In the genomic region with DNA sequence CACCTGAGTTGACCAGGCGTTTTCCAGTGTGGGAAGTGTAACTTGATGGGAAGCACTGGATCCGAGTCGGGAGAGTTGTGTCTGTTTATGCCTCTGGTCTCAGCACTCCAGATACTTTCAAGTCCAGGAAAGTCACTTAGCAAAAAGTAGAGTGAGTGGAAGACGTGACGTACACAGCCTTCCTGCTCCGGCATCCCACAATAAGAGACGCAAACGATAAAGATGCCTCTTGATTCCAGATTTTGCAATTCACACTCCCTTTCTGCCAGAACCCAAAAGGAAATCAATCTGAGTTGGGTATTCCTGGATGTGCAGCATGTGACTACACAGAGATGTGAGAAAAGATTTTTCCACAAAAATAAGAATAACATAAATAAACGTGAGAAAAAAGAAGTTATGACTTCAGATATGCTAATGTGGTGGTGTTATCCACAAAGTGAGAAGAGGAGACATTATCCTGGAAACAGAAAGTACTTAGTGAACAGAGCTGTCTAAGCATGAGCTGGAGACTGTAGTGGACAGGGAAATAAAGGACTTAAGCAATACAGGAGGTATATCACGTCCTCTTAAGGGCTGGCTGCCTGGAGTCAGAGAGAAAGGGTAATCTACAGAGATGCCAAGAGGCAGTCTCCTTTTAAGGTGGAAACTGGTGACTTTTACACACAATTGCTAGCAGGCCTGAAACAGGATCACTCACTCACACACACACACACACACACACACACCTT, we compare ENCODE assay signal across 22 mouse cellular contexts.
DNase-seq lines count a peak whose midpoint lies in the region; ATAC-seq and TF ChIP-seq lines count a peak whose summit lies in the region.
"Had no signal": no experiment of that assay in that cellular context is flagged by ENCODE, and none has a peak within 500 bp of the region (broad histone marks: within the 10 kb centered on the region; RNA-seq: fewer than 3 reads in every experiment).

No protein-coding gene starts in this region.

- DNase-seq in heart, adult 11 months, result peak; percentile 56
- no peak for DNase-seq in heart, adult 8-10 months (ENCODE audit: low spot score)
- DNase-seq in lung, postnatal 0 days (ENCODE audit: low spot score), result peak; percentile 52
- DNase-seq in lung, postnatal 4 days, result no peak
- DNase-seq in embryonic facial prominence, embryonic 10.5 days (ENCODE audit: low spot score), result no peak
- DNase-seq: adrenal gland, postnatal 14 days; cerebellum, adult 2 months; cerebellum, postnatal 14 days; embryo, embryonic 11 days; gastrocnemius, postnatal 36 days; heart, adult 2 months; heart, postnatal 4 days had no signal

- no peak overlapping the region; the same call in 1 of the 2 replicates for H3K4me2 ChIP-seq in lung, postnatal 0 days (replicated peaks; ENCODE audit: low read depth, low read length)
- H3K4me2 ChIP-seq: embryonic facial prominence, embryonic 12.5 days; forebrain, embryonic 15.5 days; heart, embryonic 13.5 days; hindbrain, embryonic 12.5 days had no signal

- H3K36me3 ChIP-seq in lung, postnatal 0 days (ENCODE audit: insufficient read depth, low read length), result no peaks in the 10 kb centered on the region
- H3K36me3 ChIP-seq in embryonic facial prominence, embryonic 10.5 days (replicated peaks), result no peaks in the 10 kb centered on the region
- H3K36me3 ChIP-seq: forebrain, embryonic 15.5 days; hindbrain, embryonic 12.5 days had no signal

- no peak for TF ChIP-seq CTCF in lung, postnatal 0 days (IDR thresholded peaks at IDR 0.05)

- whole genome bisulfite sequencing in lung, postnatal 0 days, result 40% methylated on average over 10 of the region's 10 CpGs
- 85% methylated on average over 10 of the region's 10 CpGs for WGBS in embryonic facial prominence, embryonic 10.5 days

- TF ChIP-seq EP300 in lung, postnatal 0 days (IDR thresholded peaks at IDR 0.05), result no peak

- no peak overlapping the region for H3K4me3 ChIP-seq in lung, postnatal 0 days (ENCODE audit: low read depth, low read length)
- H3K4me3 ChIP-seq in embryonic facial prominence, embryonic 10.5 days, result no peak overlapping the region
- H3K4me3 ChIP-seq: embryonic facial prominence, embryonic 12.5 days; forebrain, embryonic 15.5 days; heart, adult 2 months; heart, embryonic 13.5 days; hindbrain, embryonic 12.5 days had no signal

- ATAC-seq in lung, postnatal 0 days, result peak; percentile 51
- peak; percentile 64 for ATAC-seq in granulocyte monocyte progenitor cell, adult 5-6 weeks (replicated peaks; ENCODE audit: poor library complexity, severe bottlenecking)
- ATAC-seq: activated CD4-positive, CD25-positive, alpha-beta regulatory T cell, adult 4 months; forebrain, embryonic 15.5 days; hindbrain, embryonic 16.5 days; inflammation-experienced regulatory T-cells, adult 6 months; Patski had no signal

- H3K27ac ChIP-seq in lung, postnatal 0 days (ENCODE audit: low read length), result peak overlapping the region; percentile 60
- no peak overlapping the region for H3K27ac ChIP-seq in embryonic facial prominence, embryonic 10.5 days (replicated peaks)
- H3K27ac ChIP-seq: embryonic facial prominence, embryonic 12.5 days; forebrain, embryonic 15.5 days; heart, embryonic 13.5 days; hindbrain, embryonic 12.5 days had no signal

- peaks cover 4% of the 10 kb centered on the region; the same call in 1 of the 2 replicates for H3K4me1 ChIP-seq in lung, postnatal 0 days (ENCODE audit: insufficient read depth, low read depth, low read length)
- peaks cover 33% of the 10 kb centered on the region for H3K4me1 ChIP-seq in embryonic facial prominence, embryonic 10.5 days

- H3K9ac ChIP-seq in lung, postnatal 0 days (replicated peaks; ENCODE audit: low read depth), result no peak overlapping the region
- H3K9ac ChIP-seq: embryonic facial prominence, embryonic 12.5 days; forebrain, embryonic 15.5 days; hindbrain, embryonic 12.5 days had no signal

- H3K27me3 ChIP-seq in lung, postnatal 0 days (replicated peaks; ENCODE audit: insufficient read depth, low read length), result no peaks in the 10 kb centered on the region
- H3K27me3 ChIP-seq in embryonic facial prominence, embryonic 10.5 days (replicated peaks; ENCODE audit: low read depth, poor library complexity, severe bottlenecking), result no peaks in the 10 kb centered on the region
- H3K27me3 ChIP-seq: CH12.LX; embryonic facial prominence, embryonic 12.5 days; forebrain, embryonic 15.5 days; heart, embryonic 13.5 days; hindbrain, embryonic 12.5 days; Patski had no signal

- H3K9me3 ChIP-seq in lung, postnatal 0 days (ENCODE audit: low read length), result no peaks in the 10 kb centered on the region
- no peaks in the 10 kb centered on the region for H3K9me3 ChIP-seq in embryonic facial prominence, embryonic 10.5 days
- H3K9me3 ChIP-seq: embryonic facial prominence, embryonic 12.5 days; forebrain, embryonic 15.5 days; heart, embryonic 13.5 days; hindbrain, embryonic 12.5 days had no signal

Comparison
In these comparisons a context has a peak if more than half of its experiments do, and no peak if none do; other contexts are left out.
1. DNase-seq: peak in heart, adult 11 months (single experiment) and lung, postnatal 0 days (single experiment); none in heart, adult 8-10 months (single experiment), lung, postnatal 4 days (0 of 2) and embryonic facial prominence, embryonic 10.5 days (single experiment).